Mouse (Mus musculus) embryonic facial prominence, embryonic 13.5 days (tissue): ENCODE data around the gene Efna4. TPM values are rescaled to one million over a fixed set of nuclear protein-coding genes. Genes with fewer than 3 reads are reported as not detected.

Experiments
- ATAC-seq: fragments of 200-750 bp; cut with Nextera tagmentation; 2 replicates; pipeline ENCODE4 v1.8.0; 2017; ENCODE audit warnings: low read depth; ENCODE audit not compliant: insufficient number of reproducible peaks, insufficient read depth, low FRiP score, low TSS enrichment
- H3K27ac ChIP-seq: fragments of 300-500 bp; sonication (generic); 2 replicates; pipeline ENCODE4 v1.5.1; 2015; ENCODE audit warnings: moderate library complexity, mild to moderate bottlenecking, inconsistent platforms
- H3K27me3 ChIP-seq: fragments of 300-500 bp; sonication (generic); 2 replicates; pipeline ENCODE4 v1.6.1; 2015; ENCODE audit warnings: mild to moderate bottlenecking, inconsistent platforms
- H3K36me3 ChIP-seq: fragments of 300-500 bp; sonication (generic); 2 replicates; pipeline ENCODE4 v1.6.1; 2015; ENCODE audit warnings: mild to moderate bottlenecking, inconsistent platforms
- H3K4me1 ChIP-seq: fragments of 300-500 bp; sonication (generic); 2 replicates; pipeline ENCODE4 v1.6.1; 2015; ENCODE audit warnings: inconsistent platforms
- H3K4me2 ChIP-seq: fragments of 300-500 bp; sonication (generic); 2 replicates; pipeline ENCODE4 v1.6.1; 2015; ENCODE audit warnings: moderate library complexity, mild to moderate bottlenecking, inconsistent platforms
- H3K4me3 ChIP-seq: fragments of 300-500 bp; sonication (generic); 2 replicates; pipeline ENCODE4 v1.5.1; 2015; ENCODE audit warnings: mild to moderate bottlenecking, inconsistent platforms
- H3K9ac ChIP-seq: fragments of 300-500 bp; sonication (generic); 2 replicates; pipeline ENCODE4 v1.6.1; 2015; ENCODE audit warnings: mild to moderate bottlenecking, inconsistent platforms
- H3K9me3 ChIP-seq: fragments of 300-500 bp; sonication (generic); 2 replicates; pipeline ENCODE4 v1.6.1; 2016; ENCODE audit warnings: inconsistent platforms
- WGBS: fragments of 180-500 bp; shearing (Covaris S2); methylation state at CpG from one replicate; pipeline ENCODE4 v1.1.7; 2015; ENCODE audit warnings: mixed read lengths; 5-methylcytosine and 5-hydroxymethylcytosine counted together
- polyA plus RNA-seq: library from polyadenylated mRNA; unstranded; fragments of >200 nt; fragmentation: Nextera tagmentation; extraction: Ambion mirVana; gene quantifications from 2 replicates; pipeline ENCODE4 v1.2.1, GENCODE M21; 2015

Efna4 gene
- polyA plus RNA-seq, 1 experiment from 2014 or later = 50.1 TPM

DNA sequence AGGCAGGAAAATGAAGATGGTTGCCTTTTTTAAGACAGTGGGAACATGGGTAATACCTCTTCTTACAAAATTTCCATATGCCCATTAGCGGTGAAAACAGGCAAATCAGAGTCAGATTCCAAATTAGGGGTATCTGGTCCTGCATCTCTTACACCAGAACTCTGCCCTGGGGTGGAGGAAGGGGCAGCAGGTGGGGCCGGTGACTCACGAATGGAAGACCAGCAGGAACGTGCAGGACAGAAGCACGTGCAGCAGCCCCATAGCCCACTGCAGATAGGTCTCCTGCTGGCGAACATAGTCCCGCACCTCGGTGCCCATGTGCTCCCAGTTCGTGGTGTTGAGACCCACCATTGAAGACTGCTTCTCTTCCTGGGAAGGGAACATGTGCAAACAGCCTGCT is 18.2 kb upstream of the Efna4 start:
- H3K27ac ChIP-seq = no peak overlapping the region
- H3K4me1 ChIP-seq = 0 out of 2 replicates have a peak, but pooled peaks cover 2% of the 10 kb centered on the region
- H3K4me3 ChIP-seq = no peak overlapping the region
- ATAC-seq = no peak
- no peak overlapping the region for H3K9ac ChIP-seq
- 60% methylated on average over 9 of the region's 9 CpGs for WGBS
- peaks cover 12% of the 10 kb centered on the region; the same call in 1 of the 2 replicates for H3K27me3 ChIP-seq
- no peaks in the 10 kb centered on the region for H3K9me3 ChIP-seq
- H3K36me3 ChIP-seq = no peaks in the 10 kb centered on the region
- no peak overlapping the region for H3K4me2 ChIP-seq

DNA sequence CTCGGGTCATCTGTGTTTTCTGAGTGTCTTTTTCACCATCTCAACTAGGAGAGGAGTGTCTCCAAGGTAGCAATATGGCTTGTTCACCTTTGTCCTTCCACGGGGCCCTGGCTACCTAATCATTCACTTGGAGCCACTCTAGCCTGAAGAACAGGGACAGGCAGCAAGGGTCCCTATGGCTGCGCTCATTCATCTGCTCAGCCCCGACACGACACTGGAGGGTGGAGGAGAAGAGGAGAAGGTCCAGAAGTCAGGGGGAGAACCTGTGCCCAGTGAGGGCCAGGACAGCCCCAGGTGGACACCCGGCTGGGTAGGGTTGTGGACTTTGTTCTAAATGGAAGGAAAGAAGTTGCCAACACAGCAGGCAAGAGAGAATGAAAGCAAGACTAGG is 17.7 kb upstream of the Efna4 start:
- ATAC-seq = no peak
- no peaks in the 10 kb centered on the region for H3K36me3 ChIP-seq

DNA sequence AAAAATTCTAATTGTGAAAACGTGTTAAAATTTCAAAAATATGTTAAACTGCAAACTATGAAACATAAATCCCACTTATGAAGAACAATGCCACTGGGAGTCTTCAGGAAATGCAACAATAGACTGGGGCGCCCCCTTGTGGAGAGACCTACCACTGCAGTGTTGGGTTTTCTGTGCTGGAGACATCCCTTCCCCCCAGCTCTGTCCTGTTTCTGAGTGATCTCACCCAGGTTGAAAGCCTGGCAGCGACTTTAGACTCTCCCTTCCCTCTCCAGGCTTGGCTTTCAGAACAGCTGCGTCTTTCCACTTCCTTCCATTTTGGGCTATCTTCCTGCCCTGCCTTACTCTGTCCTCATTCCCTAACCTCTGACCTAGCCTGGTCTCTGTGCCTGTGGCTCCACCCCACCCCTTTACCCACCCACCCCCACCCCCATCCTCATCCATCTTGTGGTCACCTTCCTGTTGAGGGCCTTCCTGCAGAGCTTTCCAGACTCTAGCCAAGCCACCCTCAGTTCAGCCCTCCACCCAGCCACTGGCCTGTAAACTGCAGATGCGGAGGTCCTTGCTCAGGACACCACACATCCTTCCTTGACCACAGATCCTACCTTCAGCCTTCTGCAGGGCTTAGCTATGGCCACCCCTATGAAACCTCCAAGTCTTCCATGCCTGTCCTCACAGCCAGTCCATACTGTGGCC is 17.1 kb upstream of the Efna4 start:
- Histone ChIP-seq H3K4me1 (0 out of 2 replicates have a peak, but pooled peaks cover 2% of the 10 kb centered on the region), H3K9ac (no peak overlapping the region; the same call in 1 of the 2 replicates), H3K4me3 (no peak overlapping the region), H3K36me3 (no peaks in the 10 kb centered on the region), H3K4me2 (no peak overlapping the region), H3K27me3 (peaks cover 16% of the 10 kb centered on the region; the same call in 1 of the 2 replicates), H3K27ac (no peak overlapping the region), H3K9me3 (no peaks in the 10 kb centered on the region)
- ATAC-seq = no peak
- WGBS = 19% methylated on average over 5 of the region's 5 CpGs

More for the DNA sequence above, 17.7 kb upstream of the Efna4 start:
- Histone ChIP-seq H3K27ac (no peak overlapping the region), H3K4me1 (0 out of 2 replicates have a peak, but pooled peaks cover 2% of the 10 kb centered on the region), H3K4me3 (no peak overlapping the region), H3K27me3 (peaks cover 16% of the 10 kb centered on the region; the same call in 1 of the 2 replicates), H3K4me2 (no peak overlapping the region), H3K9ac (no peak overlapping the region; the same call in 1 of the 2 replicates), H3K9me3 (no peaks in the 10 kb centered on the region)
- WGBS = 82% methylated on average over 6 of the region's 6 CpGs

DNA sequence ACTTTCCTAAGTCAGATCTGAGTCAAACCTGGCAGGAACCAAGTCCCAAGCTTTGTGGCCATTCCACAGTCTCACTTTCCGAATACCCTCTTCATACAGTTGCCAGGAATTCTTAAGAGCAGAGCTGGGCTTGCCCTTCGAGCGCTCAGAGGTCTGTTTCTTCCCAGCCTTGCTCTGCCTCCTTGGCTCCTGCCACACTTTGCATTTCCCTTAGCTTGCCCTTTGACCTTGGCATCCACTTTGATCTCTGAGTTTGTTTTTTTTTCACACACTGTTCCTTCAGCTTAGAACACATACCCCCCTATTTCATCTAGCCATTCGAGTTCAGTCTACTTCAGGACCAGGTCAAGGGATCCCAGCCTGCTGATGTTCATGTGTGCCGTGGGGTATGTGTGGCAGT is 13.4 kb upstream of the Efna4 start:
- no peak overlapping the region for H3K27ac ChIP-seq
- ATAC-seq = no peak
- WGBS = 55% methylated on average over 5 of the region's 5 CpGs
- H3K9me3 ChIP-seq = no peaks in the 10 kb centered on the region
- H3K4me2 ChIP-seq = no peak overlapping the region
- no peak overlapping the region for H3K4me3 ChIP-seq
- H3K36me3 ChIP-seq = peaks cover 10% of the 10 kb centered on the region; the same call in 1 of the 2 replicates
- H3K9ac ChIP-seq = no peak overlapping the region
- peaks cover 15% of the 10 kb centered on the region for H3K4me1 ChIP-seq
- peaks cover 22% of the 10 kb centered on the region for H3K27me3 ChIP-seq

DNA sequence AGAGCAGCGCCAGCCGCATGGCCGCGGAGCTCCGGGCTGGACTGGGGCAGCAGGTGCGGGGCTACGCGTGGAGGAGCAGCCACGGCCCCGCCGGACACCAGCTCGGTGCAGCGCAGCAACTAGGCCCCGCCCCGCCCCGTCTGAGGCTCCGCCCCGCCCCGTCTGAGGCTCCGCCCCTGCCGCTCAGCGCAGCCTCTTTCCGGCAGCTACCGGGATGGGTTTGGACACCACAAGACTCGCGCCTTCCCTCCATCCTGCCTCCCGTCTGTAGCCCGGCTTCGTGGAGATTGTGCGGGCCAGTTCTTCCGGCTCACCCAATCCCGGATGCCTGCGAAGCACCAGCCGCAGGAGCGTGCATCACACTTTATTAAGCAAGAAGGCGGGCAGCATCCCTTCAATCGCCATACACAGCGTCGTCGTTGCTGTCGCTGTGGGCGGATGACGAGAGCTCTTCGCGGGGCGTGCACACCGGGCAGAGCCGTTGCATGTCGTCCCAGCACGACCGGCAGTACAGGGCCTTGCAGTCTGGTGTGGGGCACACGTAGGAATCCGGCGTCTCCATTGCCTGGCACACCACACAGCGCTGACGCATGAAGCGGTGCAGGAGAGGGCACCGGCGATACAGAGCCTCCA is 12.2 kb upstream of the Efna4 start, which contains the start of gene Adam15:
Gene Adam15, minus strand, starts transcription at position 128 of the 633 bp plus-strand sequence.
- WGBS = 1% methylated on average over 59 of the region's 59 CpGs
- no peaks in the 10 kb centered on the region for H3K9me3 ChIP-seq
- H3K36me3 ChIP-seq = peaks cover 23% of the 10 kb centered on the region
- H3K4me1 ChIP-seq = peaks cover 15% of the 10 kb centered on the region
- ATAC-seq = peak; percentile 81
- peak within 1 kb of the TSS; percentile 60 for H3K27ac ChIP-seq
- peak within 1 kb of the TSS; percentile 69 for H3K4me3 ChIP-seq
- peak within 1 kb of the TSS; percentile 71 for H3K9ac ChIP-seq
- peak within 1 kb of the TSS; percentile 97 for H3K4me2 ChIP-seq
- peaks cover 21% of the 10 kb centered on the region for H3K27me3 ChIP-seq

DNA sequence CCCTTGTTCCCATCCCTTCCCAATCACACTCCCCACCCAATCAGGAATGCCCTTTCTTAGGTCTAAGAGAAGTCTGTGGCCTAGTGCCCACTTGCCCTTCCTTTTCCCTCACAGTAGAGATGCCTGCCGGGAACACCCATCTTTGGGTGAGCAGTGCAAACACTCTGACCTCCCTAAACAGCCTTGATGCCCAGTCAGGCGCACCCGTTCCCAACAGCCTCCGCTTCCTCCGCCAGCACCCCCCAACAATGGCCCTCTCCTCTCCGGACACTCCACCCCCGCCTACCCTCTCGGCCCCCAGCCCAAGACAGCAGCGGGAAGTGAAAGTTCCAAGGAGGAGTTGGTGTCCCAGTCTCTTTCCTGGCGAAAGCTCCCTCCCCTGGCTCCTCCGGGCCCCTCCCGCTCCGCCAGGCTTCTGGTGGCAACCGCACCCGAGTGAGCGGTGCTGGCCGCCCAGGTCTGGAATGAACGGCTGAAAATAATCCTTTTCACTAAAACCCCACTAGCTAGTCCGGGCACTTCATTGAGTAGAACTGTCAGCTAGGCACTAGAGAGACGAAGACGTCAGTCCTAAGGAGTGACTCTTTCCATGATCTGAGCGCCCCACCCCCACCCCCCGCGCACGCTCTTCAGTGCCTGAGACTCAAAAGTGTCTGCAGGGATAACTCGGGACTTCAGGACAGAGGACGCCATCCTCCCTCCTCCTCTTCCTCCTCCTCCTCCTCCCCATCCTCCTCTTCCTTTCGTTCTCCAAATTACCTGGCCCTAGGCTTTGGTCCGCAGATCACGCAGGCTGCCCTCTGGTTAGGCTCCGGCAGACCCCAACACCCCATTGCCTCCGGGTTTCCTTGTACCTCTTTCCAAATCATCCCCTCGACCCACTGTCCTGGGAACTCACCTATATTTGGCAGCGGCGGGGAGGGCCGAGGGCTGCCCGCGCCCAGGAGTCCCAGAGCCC is 11.4 kb upstream of the Efna4 start:
- Histone ChIP-seq H3K4me3 (peak overlapping the region; percentile 69), H3K36me3 (peaks cover 31% of the 10 kb centered on the region), H3K27me3 (peaks cover 21% of the 10 kb centered on the region), H3K4me2 (peak overlapping the region; percentile 97), H3K9me3 (no peaks in the 10 kb centered on the region), H3K4me1 (peaks cover 13% of the 10 kb centered on the region), H3K27ac (peak overlapping the region; percentile 60), H3K9ac (peak overlapping the region; percentile 71)
- ATAC-seq = peak; percentile 29; the same call in 1 of the 2 replicates
- WGBS = under 1% methylated on average over 38 of the region's 38 CpGs

DNA sequence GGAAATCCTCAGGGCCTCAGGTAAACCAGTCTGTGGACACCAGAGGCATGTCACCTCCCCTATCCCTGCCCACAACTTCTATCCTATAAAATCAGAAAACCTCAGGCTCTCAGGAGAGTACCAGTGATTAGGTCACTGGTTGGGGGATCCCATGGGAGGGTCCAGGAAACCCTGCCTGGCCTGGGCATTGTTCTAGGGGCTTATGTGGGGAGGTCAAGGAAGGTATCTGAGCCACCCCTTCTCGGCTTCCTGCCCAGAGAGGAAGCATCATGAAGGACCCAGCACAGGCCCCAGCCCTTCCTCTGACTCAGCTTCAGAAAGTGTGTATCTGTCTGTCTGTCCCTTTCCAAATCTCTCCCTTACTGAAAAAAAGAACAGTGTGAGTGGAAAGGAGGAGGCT is 10.1 kb upstream of the Efna4 start:
- Histone ChIP-seq H3K4me1 (peaks cover 13% of the 10 kb centered on the region), H3K36me3 (peaks cover 44% of the 10 kb centered on the region), H3K9ac (peak overlapping the region; percentile 36; the same call in 1 of the 2 replicates), H3K4me3 (no peak overlapping the region), H3K27ac (no peak overlapping the region), H3K27me3 (peaks cover 21% of the 10 kb centered on the region), H3K9me3 (no peaks in the 10 kb centered on the region), H3K4me2 (0 out of 2 replicates have a peak overlapping the region, but pooled peaks have one; percentile 97)
- WGBS = 42% methylated on average over 1 of the region's 1 CpGs
- ATAC-seq = no peak

DNA sequence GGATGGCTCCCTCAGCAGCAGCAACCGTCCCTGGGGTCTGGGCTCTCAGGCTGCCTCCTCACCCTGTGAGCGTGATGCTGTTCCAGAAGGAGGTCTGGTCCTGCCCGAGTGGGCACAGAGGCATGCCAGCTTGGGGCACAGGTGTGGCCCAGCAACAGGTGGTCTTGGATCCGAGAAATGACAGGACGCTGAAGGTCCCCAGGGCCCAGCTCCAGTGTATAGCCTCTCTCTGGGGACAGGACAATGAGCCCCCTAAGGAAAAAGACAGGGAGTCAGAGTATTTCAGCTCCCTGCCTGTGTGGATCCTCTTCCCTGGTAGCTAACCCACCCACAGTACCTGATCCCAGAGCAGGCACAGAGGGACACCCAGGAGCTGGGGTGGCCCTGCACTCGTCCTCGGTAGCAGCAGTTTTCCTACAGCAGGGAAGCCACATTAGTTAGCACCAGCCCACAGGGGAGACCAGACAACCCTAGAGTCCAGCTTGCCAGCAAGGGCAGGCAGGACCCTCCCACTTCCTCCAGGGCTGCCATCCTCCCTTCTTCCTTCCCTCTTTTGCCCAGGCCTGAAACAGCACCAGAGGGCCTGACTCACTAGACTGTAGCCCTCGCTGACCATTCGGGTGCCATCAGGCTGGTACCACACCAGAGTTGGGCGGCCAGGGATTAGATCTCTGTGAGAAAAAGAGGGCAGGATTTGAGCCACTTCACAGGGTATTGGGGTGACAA is 9.2 kb upstream of the Efna4 start:
- Histone ChIP-seq H3K4me1 (peaks cover 13% of the 10 kb centered on the region), H3K9ac (no peak overlapping the region), H3K4me2 (no peak overlapping the region), H3K27ac (no peak overlapping the region), H3K4me3 (no peak overlapping the region), H3K27me3 (peaks cover 21% of the 10 kb centered on the region), H3K9me3 (no peaks in the 10 kb centered on the region), H3K36me3 (peaks cover 52% of the 10 kb centered on the region)
- WGBS = 81% methylated on average over 10 of the region's 10 CpGs
- no peak for ATAC-seq

DNA sequence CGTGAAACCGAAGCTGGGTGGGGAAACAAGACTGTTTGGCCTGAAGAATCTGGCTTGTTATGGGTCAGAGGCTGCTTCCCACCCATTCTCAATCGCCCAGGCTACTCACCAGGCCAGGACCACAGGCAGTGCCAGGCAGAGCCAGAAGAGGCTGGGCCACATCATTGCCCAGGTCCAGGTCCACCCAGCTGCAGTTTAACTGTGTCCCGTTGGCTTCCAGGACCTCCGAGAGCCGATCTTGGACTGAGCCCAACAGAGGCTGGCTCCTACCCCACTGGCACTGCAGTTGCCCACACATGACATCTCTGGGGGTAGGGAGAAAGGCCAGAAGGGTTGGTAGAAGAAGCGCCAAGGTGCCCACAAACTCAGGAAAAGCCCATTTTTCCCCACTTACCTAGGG is 5.5 kb upstream of the Efna4 start:
- Histone ChIP-seq H3K27ac (no peak overlapping the region), H3K36me3 (peaks cover 62% of the 10 kb centered on the region)
- WGBS = 88% methylated on average over 7 of the region's 7 CpGs

DNA sequence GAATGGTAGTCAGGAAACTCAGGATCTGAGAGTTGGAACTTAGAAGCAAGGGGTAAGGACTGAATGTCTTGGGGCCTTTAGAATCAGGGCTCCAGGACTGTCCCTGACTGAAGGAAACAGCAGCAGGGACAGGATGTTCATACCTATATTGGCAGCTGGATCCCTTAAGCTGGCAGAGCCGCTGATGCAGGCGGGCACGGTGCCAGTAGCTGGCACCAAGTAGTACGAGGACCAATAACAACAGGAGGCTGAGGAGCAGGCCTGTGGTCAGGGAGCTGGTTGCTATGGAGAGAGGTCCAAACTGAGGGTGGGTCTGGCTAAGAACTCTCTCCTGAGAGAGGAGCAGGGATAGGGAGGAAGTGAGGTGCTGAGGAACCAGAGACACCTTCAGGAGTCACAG is 4.0 kb upstream of the Efna4 start:
- WGBS = 88% methylated on average over 4 of the region's 4 CpGs
- Histone ChIP-seq H3K9me3 (no peaks in the 10 kb centered on the region), H3K36me3 (peaks cover 57% of the 10 kb centered on the region)

More for the DNA sequence above, 5.5 kb upstream of the Efna4 start:
- ATAC-seq = no peak
- Histone ChIP-seq H3K9ac (peak overlapping the region; percentile 44; the same call in 1 of the 2 replicates), H3K9me3 (no peaks in the 10 kb centered on the region), H3K4me3 (no peak overlapping the region), H3K4me1 (peaks cover 26% of the 10 kb centered on the region), H3K27me3 (peaks cover 6% of the 10 kb centered on the region), H3K4me2 (no peak overlapping the region)

More for the DNA sequence above, 4.0 kb upstream of the Efna4 start:
- H3K9ac ChIP-seq = no peak overlapping the region
- H3K4me2 ChIP-seq = no peak overlapping the region
- H3K4me1 ChIP-seq = peaks cover 29% of the 10 kb centered on the region
- no peaks in the 10 kb centered on the region for H3K27me3 ChIP-seq
- ATAC-seq = no peak
- no peak overlapping the region for H3K4me3 ChIP-seq
- no peak overlapping the region for H3K27ac ChIP-seq
